Mouse (Mus musculus): Measurements from ENCODE around the gene Vsig10l.

Vsig10l gene

GRCm38 (mm10) chr7:43462851-43463250 is at the start of gene Vsig10l:
Vsig10l (plus strand) TSS chr7:43463151.
- in situ Hi-C loops (cut with MseI, MboI) = no loop called here

- in situ Hi-C loops (cut with MseI, MboI) = no loop called here
Observed at GRCm38 (mm10) chr7:43417298-43417697, 45.7 kb upstream of the Vsig10l start.

- in situ Hi-C loops (cut with MseI, MboI) = no loop called here
Observed at GRCm38 (mm10) chr7:43422995-43423617, 39.8 kb upstream of the Vsig10l start.

- in situ Hi-C loops (cut with MseI, MboI) = no loop called here
Observed at GRCm38 (mm10) chr7:43423991-43424625, 38.8 kb upstream of the Vsig10l start.

- in situ Hi-C loops (cut with MseI, MboI) = no loop called here
Observed at GRCm38 (mm10) chr7:43427406-43427805, 35.5 kb upstream of the Vsig10l start, which contains the start of gene Lim2. Lim2 (plus strand) TSS chr7:43427670.

- in situ Hi-C loops (cut with MseI, MboI) = no loop called here
Observed at GRCm38 (mm10) chr7:43429500-43429899, 33.5 kb upstream of the Vsig10l start.

- in situ Hi-C loops (cut with MseI, MboI) = no loop called here
Observed at GRCm38 (mm10) chr7:43432891-43433290, 30.1 kb upstream of the Vsig10l start.

GRCm38 (mm10) chr7:43434676-43435075 is 28.3 kb upstream of the Vsig10l start:
- in situ Hi-C loops (cut with MseI, MboI) = no loop called here

- in situ Hi-C loops (cut with MseI, MboI) = no loop called here
Observed at GRCm38 (mm10) chr7:43436341-43437255, 26.4 kb upstream of the Vsig10l start, which contains the start of gene Nkg7. Nkg7 (plus strand) TSS chr7:43437073.

GRCm38 (mm10) chr7:43438611-43439010 is 24.3 kb upstream of the Vsig10l start:
- in situ Hi-C loops (cut with MseI, MboI) = no loop called here

- in situ Hi-C loops (cut with MseI, MboI) = no loop called here
Observed at GRCm38 (mm10) chr7:43440482-43440881, 22.5 kb upstream of the Vsig10l start, which contains the start of gene Cldnd2. Cldnd2 (plus strand) TSS chr7:43440782.

- in situ Hi-C loops (cut with MseI, MboI) = no loop called here
Observed at GRCm38 (mm10) chr7:43441071-43441470, 21.9 kb upstream of the Vsig10l start.

- in situ Hi-C loops (cut with MseI, MboI) = no loop called here
Observed at GRCm38 (mm10) chr7:43442684-43443083, 20.3 kb upstream of the Vsig10l start.

- in situ Hi-C loops (cut with MseI, MboI) = no loop called here
Observed at GRCm38 (mm10) chr7:43443126-43443916, 19.6 kb upstream of the Vsig10l start.

GRCm38 (mm10) chr7:43443917-43444293 is 19.0 kb upstream of the Vsig10l start, which contains the start of the genes Etfb and Gm45233:
Etfb (plus strand) TSS chr7:43444083.
Gm45233 (plus strand) TSS chr7:43444128.
- in situ Hi-C loops (cut with MseI, MboI) = no loop called here

GRCm38 (mm10) chr7:43447801-43448200 is 15.2 kb upstream of the Vsig10l start:
- in situ Hi-C loops (cut with MseI, MboI) = no loop called here

GRCm38 (mm10) chr7:43448246-43448645 is 14.7 kb upstream of the Vsig10l start:
- in situ Hi-C loops (cut with MseI, MboI) = no loop called here

GRCm38 (mm10) chr7:43449811-43450210 is 13.1 kb upstream of the Vsig10l start:
- in situ Hi-C loops (cut with MseI, MboI) = no loop called here

- in situ Hi-C loops (cut with MseI, MboI) = no loop called here
Observed at GRCm38 (mm10) chr7:43451726-43452125, 11.2 kb upstream of the Vsig10l start.

- in situ Hi-C loops (cut with MseI, MboI) = no loop called here
Observed at GRCm38 (mm10) chr7:43452609-43453008, 10.3 kb upstream of the Vsig10l start.
